8 mouse cellular contexts compared by ENCODE assay signal in the genomic region with DNA sequence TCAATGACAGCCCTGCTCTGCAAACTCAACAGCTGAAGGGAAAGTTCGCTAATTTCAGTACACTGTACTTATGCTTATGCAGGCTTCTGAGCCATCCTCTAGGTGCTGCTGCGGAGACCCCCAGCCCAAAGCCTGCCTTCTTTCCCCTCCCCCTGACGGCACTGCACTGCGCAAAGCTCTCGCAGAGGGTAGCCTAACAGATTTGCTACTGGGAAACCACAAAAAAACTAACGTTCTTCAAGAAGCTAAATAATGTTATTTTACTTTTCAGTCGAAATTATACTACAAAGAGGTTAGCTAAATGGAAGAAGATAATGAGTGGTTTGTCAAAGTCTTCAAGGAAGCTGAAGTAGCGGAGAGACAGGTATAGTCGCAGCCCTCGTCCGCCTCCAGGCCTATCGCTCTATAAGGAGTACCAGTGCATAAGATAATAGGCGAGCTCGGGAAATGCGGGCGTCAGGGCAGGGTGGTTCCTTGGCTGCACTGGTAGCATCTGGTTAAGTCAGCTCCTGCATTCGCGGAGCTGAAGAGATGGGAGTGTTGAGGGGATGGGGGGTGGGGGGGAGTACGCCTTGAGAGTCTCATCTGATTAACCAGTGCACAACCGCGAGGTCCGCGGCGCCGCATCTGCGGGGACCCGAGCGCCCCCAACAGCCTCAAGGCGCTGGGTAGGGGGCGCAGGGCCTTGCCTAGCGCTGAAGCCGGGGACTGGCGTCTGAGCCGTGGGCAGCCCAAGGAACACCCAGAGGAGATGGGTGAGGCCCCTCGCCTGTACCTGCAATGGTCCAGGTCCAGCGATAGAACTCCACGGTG. TPM values are rescaled to one million over a fixed set of nuclear protein-coding genes. Genes with fewer than 3 reads are reported as not detected.
DNase-seq lines count a peak whose midpoint lies in the region; ATAC-seq and TF ChIP-seq lines count a peak whose summit lies in the region.

No protein-coding gene starts in this region.

- under 1% methylated on average over 37 of the region's 37 CpGs for WGBS in lung, embryonic 16.5 days
- WGBS in embryonic facial prominence, embryonic 15.5 days = under 1% methylated on average over 37 of the region's 37 CpGs
- WGBS in stomach, postnatal 0 days = 1% methylated on average over 34 of the region's 37 CpGs

- no peak overlapping the region for H3K27ac ChIP-seq in lung, embryonic 16.5 days (ENCODE audit: low read length)
- peak overlapping the region; percentile 70; the same call in 1 of the 2 replicates for H3K27ac ChIP-seq in embryonic facial prominence, embryonic 15.5 days (replicated peaks)
- peak overlapping the region; percentile 61 for H3K27ac ChIP-seq in stomach, postnatal 0 days (replicated peaks)

- H3K4me2 ChIP-seq in lung, embryonic 16.5 days (ENCODE audit: low read depth, low read length) = peak overlapping the region; percentile 82
- H3K4me2 ChIP-seq in embryonic facial prominence, embryonic 15.5 days (replicated peaks) = peak overlapping the region; percentile 99
- peak overlapping the region; percentile 97 for H3K4me2 ChIP-seq in stomach, postnatal 0 days (replicated peaks; ENCODE audit: low read depth)

- H3K9me3 ChIP-seq in lung, embryonic 16.5 days (ENCODE audit: control insufficient read depth, low read length) = no peaks in the 10 kb centered on the region
- H3K9me3 ChIP-seq in embryonic facial prominence, embryonic 15.5 days (replicated peaks) = no peaks in the 10 kb centered on the region
- no peaks in the 10 kb centered on the region for H3K9me3 ChIP-seq in stomach, postnatal 0 days (ENCODE audit: control insufficient read depth, low read length)

- peaks cover 24% of the 10 kb centered on the region for H3K27me3 ChIP-seq in lung, embryonic 16.5 days (ENCODE audit: control insufficient read depth, insufficient read depth, low read depth, low read length)
- no peaks in the 10 kb centered on the region for H3K27me3 ChIP-seq in embryonic facial prominence, embryonic 15.5 days
- peaks cover 3% of the 10 kb centered on the region; the same call in 1 of the 2 replicates for H3K27me3 ChIP-seq in stomach, postnatal 0 days (ENCODE audit: control insufficient read depth, insufficient read depth, low read length)

- peak overlapping the region; percentile 55 for H3K4me3 ChIP-seq in lung, embryonic 16.5 days (ENCODE audit: low read length)
- H3K4me3 ChIP-seq in embryonic facial prominence, embryonic 15.5 days (replicated peaks) = peak overlapping the region; percentile 73
- peak overlapping the region; percentile 61 for H3K4me3 ChIP-seq in stomach, postnatal 0 days (ENCODE audit: low read depth, low read length)

- peak; percentile 28; the same call in 1 of the 2 replicates for TF ChIP-seq CTCF in stomach, postnatal 0 days (IDR thresholded peaks at IDR 0.05; ENCODE audit: low read depth)

- H3K4me1 ChIP-seq in lung, embryonic 16.5 days (replicated peaks; ENCODE audit: control insufficient read depth, insufficient read depth, low read length) = peaks cover 8% of the 10 kb centered on the region; the same call in 1 of the 2 replicates
- H3K4me1 ChIP-seq in embryonic facial prominence, embryonic 15.5 days = peaks cover 15% of the 10 kb centered on the region
- no peaks in the 10 kb centered on the region for H3K4me1 ChIP-seq in stomach, postnatal 0 days (replicated peaks; ENCODE audit: control insufficient read depth, insufficient read depth)

- peak overlapping the region; percentile 45 for H3K9ac ChIP-seq in lung, embryonic 16.5 days (ENCODE audit: low read length)
- peak overlapping the region; percentile 57 for H3K9ac ChIP-seq in embryonic facial prominence, embryonic 15.5 days
- H3K9ac ChIP-seq in stomach, postnatal 0 days (ENCODE audit: low read length) = peak overlapping the region; percentile 61

- no peak for DNase-seq in lung, postnatal 36 days
- DNase-seq in brain, embryonic 18.5 days (ENCODE audit: low read depth, low spot score) = peak; percentile 43
- DNase-seq in induced T-regulatory cell, adult 2 months (ENCODE audit: low read depth) = peak; percentile 34
- DNase-seq in mesoderm, embryonic 11.5 days (ENCODE audit: low read depth, low spot score) = peak; percentile 67
- peak; percentile 18 for DNase-seq in stomach, postnatal 0 days (ENCODE audit: low spot score)
- no peak for DNase-seq in urinary bladder, adult 2 months (ENCODE audit: low spot score)

- TF ChIP-seq EP300 in stomach, postnatal 0 days (optimal IDR thresholded peaks at IDR 0.05) = no peak

- ATAC-seq in lung, embryonic 16.5 days (ENCODE audit: low read depth) = peak; percentile 62
- peak; percentile 77 for ATAC-seq in embryonic facial prominence, embryonic 15.5 days (ENCODE audit: insufficient number of reproducible peaks, low FRiP score, low TSS enrichment, low read depth)
- ATAC-seq in stomach, postnatal 0 days (ENCODE audit: low FRiP score, low TSS enrichment) = peak; percentile 32; the same call in 1 of the 2 replicates

- no peaks in the 10 kb centered on the region for H3K36me3 ChIP-seq in lung, embryonic 16.5 days (ENCODE audit: control insufficient read depth, insufficient read depth, low read length)
- no peaks in the 10 kb centered on the region for H3K36me3 ChIP-seq in embryonic facial prominence, embryonic 15.5 days
- H3K36me3 ChIP-seq in stomach, postnatal 0 days (ENCODE audit: control insufficient read depth, insufficient read depth, low read length) = no peaks in the 10 kb centered on the region

RNA-seq across cellular contexts. Expression of gene Elovl4, which starts 0.7 kb away (rescaled TPM):
- 2.6 and 2.9 TPM in 2 replicates for polyA plus RNA-seq in lung, embryonic 16.5 days (2015; fragmentation: Nextera tagmentation; extraction: Ambion mirVana)
- polyA plus RNA-seq in embryonic facial prominence, embryonic 15.5 days (2015; fragmentation: Nextera tagmentation; extraction: Ambion mirVana) = 68.4 and 84.0 TPM in 2 replicates
- polyA plus RNA-seq in stomach, postnatal 0 days (2015; fragmentation: Nextera tagmentation; extraction: Ambion mirVana) = 161 and 180 TPM in 2 replicates
- polyA plus RNA-seq in urinary bladder, adult 2 months (2012; rRNA removed) = 8.9 and 9.0 TPM in 2 replicates

RNA-seq across cellular contexts. Expression of gene Ttk, which starts 29.1 kb away (rescaled TPM):
- 34.8 and 38.4 TPM in 2 replicates for polyA plus RNA-seq in lung, embryonic 16.5 days (2015; fragmentation: Nextera tagmentation; extraction: Ambion mirVana)
- polyA plus RNA-seq in embryonic facial prominence, embryonic 15.5 days (2015; fragmentation: Nextera tagmentation; extraction: Ambion mirVana) = 23.9 and 24.5 TPM in 2 replicates
- 4.5 and 5.5 TPM in 2 replicates for polyA plus RNA-seq in stomach, postnatal 0 days (2015; fragmentation: Nextera tagmentation; extraction: Ambion mirVana)
- polyA plus RNA-seq in urinary bladder, adult 2 months (2012; rRNA removed) = 0.57 and 0.65 TPM in 2 replicates

Comparison
In these comparisons a context has a peak if more than half of its experiments do, and no peak if none do; other contexts are left out.
1. DNase-seq: peak in brain, embryonic 18.5 days (single experiment), induced T-regulatory cell, adult 2 months (single experiment), mesoderm, embryonic 11.5 days (single experiment) and stomach, postnatal 0 days (single experiment); none in lung, postnatal 36 days (single experiment) and urinary bladder, adult 2 months (single experiment).
2. Peak in every context shown above with its lines, with median percentiles within 50 percentile points of each other: ATAC-seq, H3K4me2 ChIP-seq, H3K4me3 ChIP-seq and H3K9ac ChIP-seq.